Mouse (Mus musculus) forebrain, embryonic 15.5 days (tissue): ENCODE results near the gene Tpst1. TPM values are rescaled to one million over a fixed set of nuclear protein-coding genes. Genes with fewer than 3 reads are reported as not detected.
"Not testable (repeated sequence)": the region's sequence is repeated elsewhere in the genome, so short reads cannot be mapped to it uniquely, and the experiment has no call there.

Experiments used
- ATAC-seq: fragments of 200-750 bp; cut with Nextera tagmentation; replicated peaks from 2 replicates; pipeline ENCODE4 v1.8.0; 2017; ENCODE audit warnings: mild to moderate bottlenecking, moderate TSS enrichment, moderate library complexity
- H3K27ac ChIP-seq: fragments of 300-500 bp; sonication (generic); replicated peaks from 2 replicates; pipeline ENCODE4 v1.5.1; 2015; ENCODE audit warnings: mild to moderate bottlenecking, inconsistent platforms
- H3K27me3 ChIP-seq: fragments of 300-500 bp; sonication (generic); 2 replicates; pipeline ENCODE4 v1.6.1; 2015; ENCODE audit warnings: inconsistent platforms
- H3K36me3 ChIP-seq: fragments of 300-500 bp; sonication (generic); 2 replicates; pipeline ENCODE4 v1.6.1; 2015; ENCODE audit warnings: mild to moderate bottlenecking, inconsistent platforms
- H3K4me1 ChIP-seq: fragments of 300-500 bp; sonication (generic); 2 replicates; pipeline ENCODE4 v1.6.1; 2015; ENCODE audit warnings: inconsistent platforms
- H3K4me2 ChIP-seq: fragments of 300-500 bp; sonication (generic); replicated peaks from 2 replicates; pipeline ENCODE4 v1.6.1; 2015; ENCODE audit warnings: mild to moderate bottlenecking, inconsistent platforms
- H3K4me3 ChIP-seq: fragments of 300-500 bp; sonication (generic); 2 replicates; pipeline ENCODE4 v1.5.1; 2015; ENCODE audit warnings: mild to moderate bottlenecking, inconsistent platforms
- H3K9ac ChIP-seq: fragments of 300-500 bp; sonication (generic); replicated peaks from 2 replicates; pipeline ENCODE4 v1.6.1; 2015; ENCODE audit warnings: mild to moderate bottlenecking, inconsistent platforms
- H3K9me3 ChIP-seq: fragments of 300-500 bp; sonication (generic); 2 replicates; pipeline ENCODE4 v1.6.1; 2016; ENCODE audit warnings: inconsistent platforms
- WGBS: fragments of 180-500 bp; shearing (Covaris S2); methylation state at CpG from one replicate; pipeline ENCODE4 v1.1.7; 2015; ENCODE audit warnings: mixed read lengths; 5-methylcytosine and 5-hydroxymethylcytosine counted together
- polyA plus RNA-seq: library from polyadenylated mRNA; unstranded; fragments of >200 nt; fragmentation: Nextera tagmentation; extraction: Ambion mirVana; gene quantifications from 2 replicates; pipeline ENCODE4 v1.2.1, GENCODE M21; 2015

Tpst1 gene
- polyA plus RNA-seq: 57.5 and 57.7 TPM in 2 replicates

GRCm38 (mm10) chr5:130073026-130073425 is at the start of gene Tpst1:
Gene Tpst1 (plus strand): TSS chr5:130073326.
- H3K9ac ChIP-seq: no peak within 1 kb of the TSS
- no peak within 1 kb of the TSS for H3K27ac ChIP-seq
- ATAC-seq: no peak
- H3K36me3 ChIP-seq: no peaks in the 10 kb centered on the region
- H3K4me1 ChIP-seq: no peaks in the 10 kb centered on the region
- H3K27me3 ChIP-seq: no peaks in the 10 kb centered on the region
- WGBS: 92% methylated on average over 6 of the region's 6 CpGs
- no peak within 1 kb of the TSS for H3K4me2 ChIP-seq
- no peak within 1 kb of the TSS for H3K4me3 ChIP-seq
- H3K9me3 ChIP-seq: no peaks in the 10 kb centered on the region

GRCm38 (mm10) chr5:130023767-130024539 is 49.2 kb upstream of the Tpst1 start:
- WGBS: under 1% methylated on average over 32 of the region's 32 CpGs
- peak overlapping the region; percentile 47 for H3K27ac ChIP-seq
- H3K9ac ChIP-seq: peak overlapping the region; percentile 54
- H3K36me3 ChIP-seq: no peaks in the 10 kb centered on the region
- no peaks in the 10 kb centered on the region for H3K27me3 ChIP-seq
- H3K9me3 ChIP-seq: no peaks in the 10 kb centered on the region
- ATAC-seq: peak; percentile 89
- peak overlapping the region; percentile 76 for H3K4me2 ChIP-seq
- 0 out of 2 replicates have a peak, but pooled peaks cover 7% of the 10 kb centered on the region for H3K4me1 ChIP-seq
- peak overlapping the region; percentile 49 for H3K4me3 ChIP-seq

GRCm38 (mm10) chr5:130027134-130027533 is 46.0 kb upstream of the Tpst1 start:
- Histone ChIP-seq H3K27me3 (no peaks in the 10 kb centered on the region), H3K9me3 (no peaks in the 10 kb centered on the region), H3K4me2 (no peak overlapping the region), H3K27ac (no peak overlapping the region), H3K9ac (no peak overlapping the region), H3K4me1 (peaks cover 18% of the 10 kb centered on the region), H3K36me3 (no peaks in the 10 kb centered on the region), H3K4me3 (no peak overlapping the region)
- ATAC-seq: no peak
- 75% methylated on average over 5 of the region's 5 CpGs for WGBS

GRCm38 (mm10) chr5:130027696-130028095 is 45.4 kb upstream of the Tpst1 start:
- WGBS: 87% methylated on average over 7 of the region's 7 CpGs
- ATAC-seq: no peak

GRCm38 (mm10) chr5:130029142-130029897 is 43.8 kb upstream of the Tpst1 start, which contains the start of the genes Asl and Crcp:
Gene Asl (minus strand): TSS chr5:130029247.
Gene Crcp (plus strand): TSS chr5:130029290.
- 3% methylated on average over 51 of the region's 51 CpGs for WGBS
- H3K4me3 ChIP-seq: peak within 1 kb of the TSS; percentile 82
- H3K9ac ChIP-seq: peak within 1 kb of the TSS; percentile 77
- peak within 1 kb of the TSS; percentile 50 for H3K4me2 ChIP-seq
- H3K27ac ChIP-seq: peak within 1 kb of the TSS; percentile 97
- H3K36me3 ChIP-seq: no peaks in the 10 kb centered on the region
- no peaks in the 10 kb centered on the region for H3K27me3 ChIP-seq
- ATAC-seq: peak; percentile 90
- peaks cover 12% of the 10 kb centered on the region for H3K4me1 ChIP-seq
- H3K9me3 ChIP-seq: no peaks in the 10 kb centered on the region

More at GRCm38 (mm10) chr5:130027696-130028095, 45.4 kb upstream of the Tpst1 start:
- no peak overlapping the region for H3K9ac ChIP-seq
- H3K27me3 ChIP-seq: no peaks in the 10 kb centered on the region
- no peaks in the 10 kb centered on the region for H3K9me3 ChIP-seq
- H3K4me2 ChIP-seq: no peak overlapping the region
- H3K4me1 ChIP-seq: peaks cover 18% of the 10 kb centered on the region
- H3K27ac ChIP-seq: no peak overlapping the region
- no peak overlapping the region for H3K4me3 ChIP-seq
- no peaks in the 10 kb centered on the region for H3K36me3 ChIP-seq

- no peak overlapping the region for H3K4me2 ChIP-seq
- 93% methylated on average over 19 of the region's 19 CpGs for WGBS
- H3K9ac ChIP-seq: no peak overlapping the region
- no peak overlapping the region for H3K4me3 ChIP-seq
- 0 out of 2 replicates have a peak, but pooled peaks cover 5% of the 10 kb centered on the region for H3K36me3 ChIP-seq
- no peaks in the 10 kb centered on the region for H3K27me3 ChIP-seq
- ATAC-seq: no peak
- H3K9me3 ChIP-seq: no peaks in the 10 kb centered on the region
- H3K4me1 ChIP-seq: peaks cover 11% of the 10 kb centered on the region
- no peak overlapping the region for H3K27ac ChIP-seq
Observed at GRCm38 (mm10) chr5:130031410-130032390, 41.4 kb upstream of the Tpst1 start.

GRCm38 (mm10) chr5:130033869-130034268 is 39.3 kb upstream of the Tpst1 start:
- Histone ChIP-seq H3K9me3 (no peaks in the 10 kb centered on the region), H3K36me3 (peaks cover 12% of the 10 kb centered on the region; the same call in 1 of the 2 replicates), H3K4me1 (peaks cover 11% of the 10 kb centered on the region), H3K27me3 (no peaks in the 10 kb centered on the region), H3K4me2 (no peak overlapping the region), H3K27ac (no peak overlapping the region), H3K9ac (no peak overlapping the region), H3K4me3 (no peak overlapping the region)
- 91% methylated on average over 2 of the region's 2 CpGs for WGBS
- no peak for ATAC-seq

GRCm38 (mm10) chr5:130036300-130036699 is 36.8 kb upstream of the Tpst1 start:
- H3K4me3 ChIP-seq, H3K27me3 ChIP-seq, H3K4me1 ChIP-seq, H3K9me3 ChIP-seq, H3K4me2 ChIP-seq, H3K9ac ChIP-seq, H3K27ac ChIP-seq, ATAC-seq: not testable (repeated sequence)
- peaks cover 29% of the 10 kb centered on the region for H3K36me3 ChIP-seq
- WGBS: 57% methylated on average over 2 of the region's 2 CpGs

- no peak for ATAC-seq
- H3K36me3 ChIP-seq: peaks cover 45% of the 10 kb centered on the region
- WGBS: 64% methylated on average over 19 of the region's 19 CpGs
Observed at GRCm38 (mm10) chr5:130037752-130038455, 35.2 kb upstream of the Tpst1 start.

GRCm38 (mm10) chr5:130040797-130041196 is 32.3 kb upstream of the Tpst1 start:
- H3K9me3 ChIP-seq: no peaks in the 10 kb centered on the region
- no peak overlapping the region for H3K27ac ChIP-seq
- H3K36me3 ChIP-seq: peaks cover 50% of the 10 kb centered on the region
- ATAC-seq: no peak
- 91% methylated on average over 4 of the region's 4 CpGs for WGBS
- no peak overlapping the region for H3K4me2 ChIP-seq
- H3K4me1 ChIP-seq: peaks cover 3% of the 10 kb centered on the region; the same call in 1 of the 2 replicates
- H3K4me3 ChIP-seq: no peak overlapping the region
- no peaks in the 10 kb centered on the region for H3K27me3 ChIP-seq
- no peak overlapping the region for H3K9ac ChIP-seq

More at GRCm38 (mm10) chr5:130037752-130038455, 35.2 kb upstream of the Tpst1 start:
- Histone ChIP-seq H3K9me3 (no peaks in the 10 kb centered on the region), H3K27ac (no peak overlapping the region), H3K4me3 (no peak overlapping the region), H3K4me2 (no peak overlapping the region), H3K27me3 (no peaks in the 10 kb centered on the region), H3K4me1 (no peaks in the 10 kb centered on the region), H3K9ac (no peak overlapping the region)

- no peak overlapping the region for H3K4me2 ChIP-seq
- peaks cover 51% of the 10 kb centered on the region for H3K36me3 ChIP-seq
- H3K9me3 ChIP-seq: no peaks in the 10 kb centered on the region
- no peak for ATAC-seq
- H3K4me1 ChIP-seq: peaks cover 3% of the 10 kb centered on the region; the same call in 1 of the 2 replicates
- no peaks in the 10 kb centered on the region for H3K27me3 ChIP-seq
- H3K9ac ChIP-seq: no peak overlapping the region
- 93% methylated on average over 4 of the region's 4 CpGs for WGBS
- H3K4me3 ChIP-seq: no peak overlapping the region
- no peak overlapping the region for H3K27ac ChIP-seq
Observed at GRCm38 (mm10) chr5:130041262-130041661, 31.9 kb upstream of the Tpst1 start.
